Mouse (Mus musculus): ENCODE measurements around the gene Rbm43. TPM values are rescaled to one million over a fixed set of nuclear protein-coding genes. Genes with fewer than 3 reads are reported as not detected.
"Not testable (repeated sequence)": the region's sequence is repeated elsewhere in the genome, so short reads cannot be mapped to it uniquely, and the experiment has no call there.

Gene Rbm43
- polyA plus RNA-seq, 1 experiment from 2014 or later = 7.0 TPM

GRCm38 (mm10) chr2:51892411-51892901, 42.5 kb downstream of the Rbm43 start:
- Histone ChIP-seq H3K27me3 (ENCODE audit: poor library complexity, severe bottlenecking) (no peaks in the 10 kb centered on the region), H3K27ac (no peak overlapping the region), H3K4me1 (0 out of 2 replicates have a peak, but pooled peaks cover 3% of the 10 kb centered on the region), H3K4me3 (no peak overlapping the region), H3K9me3 (no peaks in the 10 kb centered on the region), H3K36me3 (replicated peaks) (no peaks in the 10 kb centered on the region)
- no peak for DNase-seq (ENCODE audit: extremely low spot score, low spot score)
- 92% methylated on average over 12 of the region's 12 CpGs for WGBS

- Histone ChIP-seq H3K27ac (no peak overlapping the region), H3K9me3 (no peaks in the 10 kb centered on the region; the same call in 1 of the 2 replicates), H3K27me3 (ENCODE audit: poor library complexity, severe bottlenecking) (no peaks in the 10 kb centered on the region), H3K4me3 (no peak overlapping the region), H3K4me1 (no peaks in the 10 kb centered on the region), H3K36me3 (replicated peaks) (no peaks in the 10 kb centered on the region)
- WGBS = 86% methylated on average over 4 of the region's 4 CpGs
- DNase-seq (ENCODE audit: extremely low spot score, low spot score) = no peak
These were observed 44.0 kb downstream of the Rbm43 start for GRCm38 (mm10) chr2:51890961-51891360.

GRCm38 (mm10) chr2:51890139-51890538, 44.8 kb downstream of the Rbm43 start:
- DNase-seq (ENCODE audit: extremely low spot score, low spot score); H3K27me3 ChIP-seq (ENCODE audit: poor library complexity, severe bottlenecking); H3K4me1 ChIP-seq; H3K36me3 ChIP-seq (replicated peaks); H3K27ac ChIP-seq; H3K9me3 ChIP-seq; H3K4me3 ChIP-seq: not testable (repeated sequence)
- 97% methylated on average over 16 of the region's 26 CpGs for WGBS

- H3K4me1 ChIP-seq = no peaks in the 10 kb centered on the region
- WGBS = 85% methylated on average over 1 of the region's 1 CpGs
- H3K4me3 ChIP-seq = no peak overlapping the region
- H3K27ac ChIP-seq = no peak overlapping the region
- no peak for DNase-seq (ENCODE audit: extremely low spot score, low spot score)
- H3K36me3 ChIP-seq (replicated peaks) = no peaks in the 10 kb centered on the region
- no peaks in the 10 kb centered on the region for H3K27me3 ChIP-seq (ENCODE audit: poor library complexity, severe bottlenecking)
- H3K9me3 ChIP-seq = no peaks in the 10 kb centered on the region
These were observed 54.8 kb downstream of the Rbm43 start for GRCm38 (mm10) chr2:51880143-51880542.

Other genes starting within 250 kb of the Rbm43 start
- 4.5 and 5.2 TPM in 2 replicates for gene Nmi, start 38.3 kb upstream of the Rbm43 start, polyA plus RNA-seq (2016; fragmentation: Nextera tagmentation; extraction: Ambion mirVana)
- 31.5 and 33.2 TPM in 2 replicates for gene Tnfaip6, start 102.8 kb upstream of the Rbm43 start, polyA plus RNA-seq (2016; fragmentation: Nextera tagmentation; extraction: Ambion mirVana)
- 37.4 and 38.4 TPM in 2 replicates for gene Rif1, start 137.7 kb upstream of the Rbm43 start, polyA plus RNA-seq (2016; fragmentation: Nextera tagmentation; extraction: Ambion mirVana)

Measured in forebrain, embryonic 10.5 days (tissue).